Mouse (Mus musculus): ENCODE results near the gene Xntrpc. TPM values are rescaled to one million over a fixed set of nuclear protein-coding genes. Genes with fewer than 3 reads are reported as not detected.

The Xntrpc gene
- polyA plus RNA-seq, 1 experiment = 1.8 TPM

- no peak for DNase-seq (ENCODE audit: low spot score)
Measured at GRCm38 (mm10) chr7:102081784-102082183, 16.3 kb downstream of the Xntrpc start.

- DNase-seq (ENCODE audit: low spot score) = no peak
Measured at GRCm38 (mm10) chr7:102082816-102083215, 17.3 kb downstream of the Xntrpc start, which contains the start of gene Trpc2. Trpc2 (plus strand) TSS chr7:102083116.

- DNase-seq (ENCODE audit: low spot score) = no peak
Measured at GRCm38 (mm10) chr7:102084041-102084696, 18.7 kb downstream of the Xntrpc start.

- no peak for DNase-seq (ENCODE audit: low spot score)
Measured at GRCm38 (mm10) chr7:102087336-102087735, 21.8 kb downstream of the Xntrpc start.

- DNase-seq (ENCODE audit: low spot score) = no peak
Measured at GRCm38 (mm10) chr7:102099760-102100661, 34.5 kb downstream of the Xntrpc start.

- DNase-seq (ENCODE audit: low spot score) = no peak
Measured at GRCm38 (mm10) chr7:102100868-102101267, 35.4 kb downstream of the Xntrpc start.

GRCm38 (mm10) chr7:102101487-102101886 is 36.0 kb downstream of the Xntrpc start, which contains the start of gene Art1:
Art1 (plus strand) TSS chr7:102101743.
- DNase-seq (ENCODE audit: low spot score) = no peak

- no peak for DNase-seq (ENCODE audit: low spot score)
Measured at GRCm38 (mm10) chr7:102102241-102102640, 36.7 kb downstream of the Xntrpc start.

- DNase-seq (ENCODE audit: low spot score) = no peak
Measured at GRCm38 (mm10) chr7:102102696-102103095, 37.2 kb downstream of the Xntrpc start.

GRCm38 (mm10) chr7:102103555-102103954 is 38.0 kb downstream of the Xntrpc start:
- no peak for DNase-seq (ENCODE audit: low spot score)

- DNase-seq (ENCODE audit: low spot score) = no peak
Measured at GRCm38 (mm10) chr7:102104126-102104525, 38.6 kb downstream of the Xntrpc start.

- no peak for DNase-seq (ENCODE audit: low spot score)
Measured at GRCm38 (mm10) chr7:102106700-102107141, 41.2 kb downstream of the Xntrpc start.

GRCm38 (mm10) chr7:102108206-102108605 is 42.7 kb downstream of the Xntrpc start:
- DNase-seq (ENCODE audit: low spot score) = no peak

- no peak for DNase-seq (ENCODE audit: low spot score)
Measured at GRCm38 (mm10) chr7:102109171-102109570, 43.7 kb downstream of the Xntrpc start, which contains the start of gene Art5. Art5 (minus strand) TSS chr7:102109489.

- DNase-seq (ENCODE audit: low spot score) = no peak
Measured at GRCm38 (mm10) chr7:102109746-102110145, 44.2 kb downstream of the Xntrpc start.

GRCm38 (mm10) chr7:102113151-102113729 is 47.7 kb downstream of the Xntrpc start:
- no peak for DNase-seq (ENCODE audit: low spot score)

- DNase-seq (ENCODE audit: low spot score) = no peak
Measured at GRCm38 (mm10) chr7:102116579-102117331, 51.2 kb downstream of the Xntrpc start, which contains the start of gene Chrna10. Chrna10 (minus strand) TSS chr7:102116828.

GRCm38 (mm10) chr7:102117382-102117781 is 51.9 kb downstream of the Xntrpc start:
- DNase-seq (ENCODE audit: low spot score) = no peak

GRCm38 (mm10) chr7:102120326-102120725 is 54.8 kb downstream of the Xntrpc start:
- DNase-seq (ENCODE audit: low spot score) = no peak

- DNase-seq (ENCODE audit: low spot score) = no peak
Measured at GRCm38 (mm10) chr7:102132395-102132794, 66.9 kb downstream of the Xntrpc start.

- no peak for DNase-seq (ENCODE audit: low spot score)
Measured at GRCm38 (mm10) chr7:102137464-102137863, 72.0 kb downstream of the Xntrpc start.

Data from urinary bladder, adult 2 months (tissue).